Mouse (Mus musculus) C2C12 (cell line): ENCODE measurements at regions not wholly inside any gene's neighbourhood (a gene's known extent, or its start where the extent isn't known, plus 50 kb on each side); places are given as distances from the start of the nearest gene placed in this dataset.

Source experiments
- CTCF ChIP-seq: IDR thresholded peaks from one replicate; pipeline ENCODE4 v1.5.1; 2011; ENCODE audit not compliant: control insufficient read depth, insufficient read depth, insufficient read length
- FOSL1 ChIP-seq: IDR thresholded peaks from one replicate; pipeline ENCODE4 v1.8.0; 2011; ENCODE audit warnings: mild to moderate bottlenecking, low read length; ENCODE audit not compliant: poor library complexity, insufficient read depth, severe bottlenecking
- MYOD1 ChIP-seq: IDR thresholded peaks from one replicate; pipeline ENCODE4 v1.6.1; 2011; ENCODE audit warnings: low read depth; ENCODE audit not compliant: control insufficient read depth, insufficient read length
- MYOG ChIP-seq: IDR thresholded peaks from one replicate; pipeline ENCODE4 v1.6.1; 2011; ENCODE audit not compliant: control insufficient read depth, insufficient read length; ENCODE audit errors: extremely low read depth
- USF1 ChIP-seq: IDR thresholded peaks from one replicate; pipeline ENCODE4 v1.6.1; 2011; ENCODE audit warnings: low read depth, mild to moderate bottlenecking, control low read depth, moderate library complexity

DNA sequence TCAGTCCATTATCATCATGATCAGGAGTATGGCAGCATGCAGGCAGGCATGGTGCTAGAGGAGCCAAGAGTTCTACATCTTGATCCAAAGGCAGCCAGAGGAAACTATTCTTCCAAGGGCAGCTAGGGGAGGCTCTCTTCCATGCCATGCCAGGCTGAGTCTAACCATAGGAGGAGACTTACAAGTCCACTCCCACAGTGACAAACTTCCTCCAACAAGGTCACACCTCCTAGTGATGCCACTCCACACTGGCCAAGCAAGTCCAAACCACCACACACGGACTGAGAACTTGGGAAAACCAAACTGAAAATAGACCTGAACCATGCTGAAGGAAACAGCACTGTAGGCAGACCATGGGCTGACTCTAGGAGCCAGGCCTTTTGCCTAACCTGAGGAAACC is 197.4 kb downstream of the Prex1 start:
- no peak for TF ChIP-seq CTCF
- TF ChIP-seq MYOG: no peak
- no peak for TF ChIP-seq USF1
- TF ChIP-seq MYOD1: no peak
- no peak for TF ChIP-seq FOSL1
